Mouse (Mus musculus): ENCODE data around the gene Smg6. TPM values are rescaled to one million over a fixed set of nuclear protein-coding genes. Genes with fewer than 3 reads are reported as not detected.

The Smg6 gene
- total and polyA plus RNA-seq, 2 experiments from 2014 or later, result 9.6 to 25.8 TPM

DNA sequence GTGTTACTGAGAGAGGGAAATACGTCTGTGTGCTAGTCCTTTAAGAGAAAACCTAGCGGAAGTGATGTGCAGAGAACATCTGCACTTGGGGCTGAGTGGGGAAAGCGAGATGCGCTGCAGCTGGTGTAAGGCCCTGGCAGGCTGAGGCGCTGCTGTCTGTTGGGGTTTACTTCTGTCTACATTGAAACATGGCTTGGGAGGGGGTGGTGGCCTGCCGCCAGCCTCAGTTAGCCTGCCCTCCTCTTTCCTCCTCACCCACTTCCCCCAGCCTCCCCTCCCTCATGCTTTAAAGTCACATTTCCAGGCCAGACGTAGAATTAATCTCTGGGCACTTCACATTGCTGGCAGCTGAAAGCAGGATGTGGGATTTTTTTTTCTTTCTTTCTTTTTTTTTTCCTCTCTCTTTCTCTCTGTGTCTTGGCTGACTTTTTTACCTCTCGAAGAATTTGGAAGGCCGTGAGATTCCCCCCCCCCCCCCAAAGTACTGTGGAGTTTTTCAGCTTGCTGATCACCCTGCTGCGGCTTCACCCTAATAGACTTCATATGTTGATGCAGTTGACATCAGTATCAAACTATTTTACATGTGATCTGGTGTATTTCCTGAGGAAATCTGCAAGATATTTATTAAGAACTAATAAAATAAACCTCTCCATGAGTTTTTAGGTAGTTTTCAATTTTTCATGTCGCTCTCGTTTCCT, 87.5 kb downstream of the Smg6 start:
- Histone ChIP-seq H3K4me1 (ENCODE audit: insufficient read depth) (0 out of 2 replicates have a peak, but pooled peaks cover 16% of the 10 kb centered on the region), H3K4me3 (ENCODE audit: low read depth, low read length) (no peak overlapping the region), H3K9me3 (ENCODE audit: low read length) (no peaks in the 10 kb centered on the region), H3K9ac (no peak overlapping the region; the same call in 1 of the 2 replicates), H3K4me2 (ENCODE audit: low read depth) (no peak overlapping the region), H3K27me3 (ENCODE audit: insufficient read depth, low read length) (no peaks in the 10 kb centered on the region), H3K27ac (ENCODE audit: low read depth, low read length) (peak overlapping the region; percentile 57), H3K36me3 (ENCODE audit: insufficient read depth) (0 out of 2 replicates have a peak, but pooled peaks cover 2% of the 10 kb centered on the region)
- 36% methylated on average over 12 of the region's 12 CpGs for WGBS
- TF ChIP-seq CTCF (IDR thresholded peaks at IDR 0.05; ENCODE audit: low read depth), result no peak; the same call in 1 of the 2 replicates
- ATAC-seq (peak; percentile 78), DNase-seq (peak; percentile 56)

DNA sequence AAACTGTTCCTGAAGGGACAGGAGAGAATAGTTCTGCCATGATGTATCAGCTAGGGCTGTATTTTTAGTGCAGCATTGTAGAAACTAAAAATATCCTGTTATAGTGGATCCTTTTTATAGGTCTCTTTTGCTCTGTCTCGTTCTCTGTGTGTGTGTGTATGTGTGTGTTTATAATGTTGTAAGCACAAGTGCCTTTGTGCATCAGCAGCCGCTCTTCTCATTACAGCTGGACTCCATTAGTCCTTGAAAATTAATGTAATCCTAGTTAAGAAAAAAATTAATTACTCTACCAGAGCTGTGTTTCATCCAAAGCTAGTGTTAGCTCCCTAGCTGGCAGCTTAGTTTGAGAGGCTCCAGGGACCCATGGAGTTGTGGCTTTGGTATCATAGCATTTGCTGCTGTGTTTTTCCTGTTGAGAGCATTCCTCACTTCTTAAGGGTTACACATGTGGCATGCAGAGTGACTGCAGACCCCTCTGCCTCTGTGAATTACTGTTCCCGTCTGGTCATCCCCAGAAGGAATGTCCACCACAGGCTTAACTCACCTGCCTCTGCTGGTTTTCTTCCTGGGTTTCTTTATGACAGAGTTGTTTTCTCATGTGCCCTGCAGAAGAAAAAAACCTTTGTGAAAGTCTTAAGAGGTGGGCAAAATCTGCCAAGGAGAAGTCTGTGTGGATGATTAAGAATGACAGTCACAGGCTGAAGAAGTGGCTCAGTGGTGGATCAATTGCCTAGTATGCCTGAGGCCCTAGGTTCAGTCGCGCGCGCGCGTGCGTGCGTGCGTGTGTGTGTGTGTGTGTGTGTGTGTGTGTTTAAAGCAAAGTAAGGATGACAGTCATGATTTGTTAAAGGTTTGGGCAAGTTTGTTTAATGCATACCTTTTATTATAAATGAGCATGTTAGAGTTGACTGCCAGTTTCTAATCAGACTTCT, 88.4 kb downstream of the Smg6 start:
- Histone ChIP-seq H3K9ac (no peak overlapping the region; the same call in 1 of the 2 replicates), H3K4me1 (ENCODE audit: insufficient read depth) (0 out of 2 replicates have a peak, but pooled peaks cover 16% of the 10 kb centered on the region), H3K4me3 (ENCODE audit: low read depth, low read length) (no peak overlapping the region), H3K4me2 (ENCODE audit: low read depth) (no peak overlapping the region), H3K27ac (ENCODE audit: low read depth, low read length) (peak overlapping the region; percentile 57; the same call in 1 of the 2 replicates), H3K9me3 (ENCODE audit: low read length) (no peaks in the 10 kb centered on the region), H3K27me3 (ENCODE audit: insufficient read depth, low read length) (no peaks in the 10 kb centered on the region), H3K36me3 (ENCODE audit: insufficient read depth) (no peaks in the 10 kb centered on the region)
- ATAC-seq (no peak), DNase-seq (no peak)
- no peak for TF ChIP-seq CTCF (IDR thresholded peaks at IDR 0.05; ENCODE audit: low read depth)
- WGBS, result 81% methylated on average over 12 of the region's 12 CpGs

DNA sequence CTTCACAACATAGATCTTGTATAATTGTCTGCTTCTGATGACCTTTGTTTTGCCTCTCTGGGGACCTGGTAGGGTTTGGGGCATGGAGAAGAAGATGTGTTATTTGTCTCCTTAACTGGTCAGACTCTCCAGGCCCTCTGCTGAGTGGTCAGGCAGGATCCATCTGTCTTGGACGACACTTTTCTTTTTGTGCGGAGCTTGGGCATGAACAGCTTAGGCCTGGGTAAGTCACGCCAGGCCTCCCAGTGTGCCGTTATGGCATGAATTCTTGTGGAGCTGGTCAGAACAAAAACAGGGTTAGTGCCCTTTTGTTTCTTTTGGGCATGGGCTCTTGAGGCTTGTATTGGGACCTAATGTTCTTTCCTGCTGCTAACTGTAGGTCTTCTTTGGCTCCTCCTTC, 89.2 kb downstream of the Smg6 start:
- no peak for TF ChIP-seq CTCF (IDR thresholded peaks at IDR 0.05; ENCODE audit: low read depth)
- no peak overlapping the region for H3K27ac ChIP-seq (ENCODE audit: low read depth, low read length)
- no peaks in the 10 kb centered on the region for H3K9me3 ChIP-seq (ENCODE audit: low read length)
- ATAC-seq, result no peak
- H3K4me1 ChIP-seq (ENCODE audit: insufficient read depth), result 0 out of 2 replicates have a peak, but pooled peaks cover 16% of the 10 kb centered on the region
- DNase-seq, result peak; percentile 4
- no peak overlapping the region for H3K4me2 ChIP-seq (ENCODE audit: low read depth)
- H3K27me3 ChIP-seq (ENCODE audit: insufficient read depth, low read length), result no peaks in the 10 kb centered on the region
- H3K9ac ChIP-seq, result 0 out of 2 replicates have a peak overlapping the region, but pooled peaks have one; percentile 1
- H3K36me3 ChIP-seq (ENCODE audit: insufficient read depth), result no peaks in the 10 kb centered on the region
- WGBS, result 42% methylated on average over 4 of the region's 4 CpGs
- H3K4me3 ChIP-seq (ENCODE audit: low read depth, low read length), result no peak overlapping the region

DNA sequence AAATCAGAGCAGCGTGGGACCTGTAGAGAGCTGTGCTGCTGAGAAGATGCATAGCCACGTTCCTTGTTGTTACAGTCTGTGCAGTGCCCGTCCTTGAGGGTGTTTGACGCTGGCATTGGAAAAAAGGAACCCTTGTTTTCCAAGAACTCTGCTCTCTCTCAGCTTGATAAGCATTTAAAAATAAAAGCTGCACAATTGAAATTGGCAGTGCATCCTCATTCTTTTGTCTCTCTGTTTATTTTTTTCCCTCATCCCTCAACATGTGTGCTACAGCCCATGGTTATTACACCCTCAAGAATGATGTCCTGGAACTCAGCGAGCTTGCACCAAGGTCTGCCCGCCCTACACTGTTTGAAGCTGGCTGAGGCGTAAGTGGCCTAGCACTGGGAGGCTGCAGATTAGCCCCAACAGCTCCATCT, 89.8 kb downstream of the Smg6 start:
- H3K9ac ChIP-seq, result no peak overlapping the region
- no peak overlapping the region for H3K4me2 ChIP-seq (ENCODE audit: low read depth)
- no peak overlapping the region for H3K4me3 ChIP-seq (ENCODE audit: low read depth, low read length)
- DNase-seq (peak; percentile 14), ATAC-seq (peak; percentile 54; the same call in 1 of the 2 replicates)
- 33% methylated on average over 7 of the region's 7 CpGs for whole genome bisulfite sequencing
- peak overlapping the region; percentile 35; the same call in 1 of the 2 replicates for H3K27ac ChIP-seq (ENCODE audit: low read depth, low read length)
- no peak for TF ChIP-seq CTCF (IDR thresholded peaks at IDR 0.05; ENCODE audit: low read depth)
- no peaks in the 10 kb centered on the region for H3K9me3 ChIP-seq (ENCODE audit: low read length)
- no peaks in the 10 kb centered on the region for H3K36me3 ChIP-seq (ENCODE audit: insufficient read depth)
- H3K27me3 ChIP-seq (ENCODE audit: insufficient read depth, low read length), result no peaks in the 10 kb centered on the region
- 0 out of 2 replicates have a peak, but pooled peaks cover 16% of the 10 kb centered on the region for H3K4me1 ChIP-seq (ENCODE audit: insufficient read depth)

DNA sequence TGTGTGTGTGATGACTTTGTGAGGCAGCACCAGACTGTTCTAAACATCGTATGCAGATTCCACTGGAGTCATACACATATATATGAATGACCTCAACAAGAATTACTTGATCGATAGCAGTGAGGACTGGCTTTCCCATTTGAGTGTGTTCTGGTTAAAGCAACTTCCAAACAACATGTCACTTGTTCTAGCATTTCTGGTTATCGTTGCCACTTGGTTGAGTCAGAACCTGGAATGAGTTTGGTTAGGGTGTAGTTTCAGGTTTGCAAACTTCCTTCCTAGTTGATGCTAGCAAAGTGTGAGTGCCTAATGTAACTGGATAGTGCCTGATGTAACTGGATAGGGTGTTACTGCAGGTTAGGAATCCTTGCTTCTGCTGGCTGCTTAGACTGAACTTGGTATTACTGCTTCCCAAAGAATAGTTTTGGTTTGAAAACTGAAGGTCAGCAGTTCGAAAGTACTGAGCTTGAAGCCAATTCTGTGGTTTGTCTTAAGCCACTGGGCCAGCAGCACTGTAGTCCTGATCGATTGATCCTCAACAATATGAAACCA, 90.8 kb downstream of the Smg6 start:
- H3K9me3 ChIP-seq (ENCODE audit: low read length), result no peaks in the 10 kb centered on the region
- H3K4me1 ChIP-seq (ENCODE audit: insufficient read depth), result 0 out of 2 replicates have a peak, but pooled peaks cover 16% of the 10 kb centered on the region
- 87% methylated on average over 5 of the region's 5 CpGs for WGBS
- no peak overlapping the region for H3K9ac ChIP-seq
- no peaks in the 10 kb centered on the region for H3K27me3 ChIP-seq (ENCODE audit: insufficient read depth, low read length)
- no peak for TF ChIP-seq CTCF (IDR thresholded peaks at IDR 0.05; ENCODE audit: low read depth)
- H3K4me2 ChIP-seq (ENCODE audit: low read depth), result no peak overlapping the region
- no peak overlapping the region for H3K4me3 ChIP-seq (ENCODE audit: low read depth, low read length)
- H3K36me3 ChIP-seq (ENCODE audit: insufficient read depth), result 0 out of 2 replicates have a peak, but pooled peaks cover 3% of the 10 kb centered on the region
- ATAC-seq (no peak), DNase-seq (no peak)
- H3K27ac ChIP-seq (ENCODE audit: low read depth, low read length), result no peak overlapping the region

DNA sequence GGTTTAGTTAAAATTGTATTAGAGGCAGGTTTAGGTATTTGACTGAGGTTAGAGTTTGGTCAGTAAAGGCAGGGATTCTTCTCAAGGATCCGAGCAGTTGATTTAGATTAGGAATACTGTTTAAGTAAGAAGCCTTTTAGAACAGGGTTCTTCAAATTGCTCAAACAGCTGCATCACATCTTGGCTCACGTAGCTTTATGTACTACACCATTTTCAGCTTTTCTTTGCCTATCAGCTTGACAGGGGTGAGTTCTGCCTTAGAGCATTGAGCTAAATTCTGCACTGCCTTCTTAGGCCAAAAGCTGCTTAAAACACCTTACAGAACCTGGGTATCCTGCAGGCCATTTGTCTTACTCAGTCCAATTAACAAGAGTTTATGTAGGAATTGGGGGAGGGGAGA, 92.2 kb downstream of the Smg6 start:
- 0 out of 2 replicates have a peak, but pooled peaks cover 3% of the 10 kb centered on the region for H3K36me3 ChIP-seq (ENCODE audit: insufficient read depth)
- WGBS, result 87% methylated on average over 2 of the region's 2 CpGs

More for the DNA sequence above, 92.2 kb downstream of the Smg6 start:
- ATAC-seq (no peak), DNase-seq (no peak)
- Histone ChIP-seq H3K9ac (no peak overlapping the region), H3K27me3 (ENCODE audit: insufficient read depth, low read length) (no peaks in the 10 kb centered on the region), H3K4me1 (ENCODE audit: insufficient read depth) (0 out of 2 replicates have a peak, but pooled peaks cover 12% of the 10 kb centered on the region), H3K4me3 (ENCODE audit: low read depth, low read length) (no peak overlapping the region), H3K9me3 (ENCODE audit: low read length) (no peaks in the 10 kb centered on the region), H3K27ac (ENCODE audit: low read depth, low read length) (no peak overlapping the region), H3K4me2 (ENCODE audit: low read depth) (no peak overlapping the region)
- TF ChIP-seq CTCF (IDR thresholded peaks at IDR 0.05; ENCODE audit: low read depth), result no peak
